Mouse (Mus musculus): ENCODE results near the gene Sel1l.

- no peak for TF ChIP-seq CTCF (IDR thresholded peaks at IDR 0.05)
- TF ChIP-seq POLR2A (IDR thresholded peaks at IDR 0.05; ENCODE audit: insufficient read depth, low read depth, low read length), result no peak
- no peak for TF ChIP-seq EP300 (IDR thresholded peaks at IDR 0.05; ENCODE audit: insufficient read depth, low read depth, low read length)
These were observed 61.0 kb downstream of the Sel1l start, which contains the start of gene Ston2 for GRCm38 (mm10) chr12:91787959-91788437.

All from heart, adult 2 months (tissue).